Mouse (Mus musculus) ZHBTc4 (cell line): Measurements from ENCODE around the gene Sv2a.
"Not testable (repeated sequence)": the region's sequence is repeated elsewhere in the genome, so short reads cannot be mapped to it uniquely, and the experiment has no call there.

ENCODE experiments used
- DNase-seq: peaks from one replicate; pipeline ENCODE4 v3.0.0-alpha.2; 2011; ENCODE audit warnings: low read depth, low spot score

The Sv2a gene

GRCm38 (mm10) chr3:96220765-96221639 is 40.1 kb downstream of the Sv2a start, which contains the start of the genes Hist2h2ac and Hist2h2be:
Gene Hist2h2ac (minus strand): TSS chr3:96220880.
Gene Hist2h2be (plus strand): TSS chr3:96221119.
- DNase-seq: peak; percentile 91

- no peak for DNase-seq
These were observed 40.7 kb downstream of the Sv2a start for GRCm38 (mm10) chr3:96221640-96222038.

GRCm38 (mm10) chr3:96222774-96223173 is 41.8 kb downstream of the Sv2a start:
- no peak for DNase-seq

- no peak for DNase-seq
These were observed 44.5 kb downstream of the Sv2a start for GRCm38 (mm10) chr3:96225421-96225820.

GRCm38 (mm10) chr3:96226695-96227648 is 46.0 kb downstream of the Sv2a start:
- peak; percentile 19 for DNase-seq

GRCm38 (mm10) chr3:96228828-96229227 is 47.9 kb downstream of the Sv2a start:
- DNase-seq: no peak

- no peak for DNase-seq
These were observed 49.5 kb downstream of the Sv2a start for GRCm38 (mm10) chr3:96230404-96230803.

- DNase-seq: no peak
These were observed 50.2 kb downstream of the Sv2a start for GRCm38 (mm10) chr3:96230910-96231757.

GRCm38 (mm10) chr3:96231758-96232120 is 50.8 kb downstream of the Sv2a start:
- no peak for DNase-seq

- no peak for DNase-seq
These were observed 54.0 kb downstream of the Sv2a start for GRCm38 (mm10) chr3:96234914-96235313.

GRCm38 (mm10) chr3:96235836-96236235 is 54.9 kb downstream of the Sv2a start:
- no peak for DNase-seq

GRCm38 (mm10) chr3:96236834-96237334 is 55.9 kb downstream of the Sv2a start:
- DNase-seq: peak; percentile 39

GRCm38 (mm10) chr3:96237335-96237903 is 56.5 kb downstream of the Sv2a start:
- peak; percentile 57 for DNase-seq

- peak; percentile 62 for DNase-seq
These were observed 57.1 kb downstream of the Sv2a start for GRCm38 (mm10) chr3:96237904-96238511.

GRCm38 (mm10) chr3:96238954-96239793 is 58.2 kb downstream of the Sv2a start, which contains the start of gene Hist2h3c2:
Gene Hist2h3c2 (minus strand): TSS chr3:96239127.
- DNase-seq: not testable (repeated sequence)

GRCm38 (mm10) chr3:96239949-96240798 is 59.2 kb downstream of the Sv2a start, which contains the start of gene Hist2h2aa2:
Gene Hist2h2aa2 (minus strand): TSS chr3:96240276.
- peak; percentile 60 for DNase-seq

- DNase-seq: no peak
These were observed 59.8 kb downstream of the Sv2a start for GRCm38 (mm10) chr3:96240799-96241197.

- no peak for DNase-seq
These were observed 63.1 kb downstream of the Sv2a start for GRCm38 (mm10) chr3:96243921-96244572.
